Mouse (Mus musculus): ENCODE measurements around the gene 1700020N01Rik. TPM values are rescaled to one million over a fixed set of nuclear protein-coding genes. Genes with fewer than 3 reads are reported as not detected.

Gene 1700020N01Rik
- polyA plus RNA-seq, 1 experiment from 2014 or later, result not detected

DNA sequence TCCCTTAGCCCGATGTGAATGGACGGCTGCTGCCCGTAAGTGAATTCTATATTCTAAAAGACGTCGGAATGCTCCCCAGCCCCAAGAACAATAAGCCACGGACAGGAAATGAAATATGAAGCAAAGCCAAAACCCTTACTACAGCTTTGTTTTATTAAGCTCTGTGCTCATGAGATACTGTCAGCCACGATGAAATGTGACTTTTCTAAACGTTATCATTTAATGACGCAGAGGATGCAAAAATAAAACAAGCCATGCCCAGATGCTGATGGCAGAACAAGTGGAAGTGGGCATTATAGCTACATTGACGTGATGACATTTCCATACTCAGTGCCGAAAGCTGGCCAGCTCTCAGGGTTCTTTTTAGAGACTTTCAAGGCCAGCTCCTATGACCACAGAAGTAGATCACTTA is 76.8 kb downstream of the 1700020N01Rik start:
- no peak for DNase-seq (ENCODE audit: low read depth, low spot score)
- no peak for TF ChIP-seq CTCF (IDR thresholded peaks at IDR 0.05)

DNA sequence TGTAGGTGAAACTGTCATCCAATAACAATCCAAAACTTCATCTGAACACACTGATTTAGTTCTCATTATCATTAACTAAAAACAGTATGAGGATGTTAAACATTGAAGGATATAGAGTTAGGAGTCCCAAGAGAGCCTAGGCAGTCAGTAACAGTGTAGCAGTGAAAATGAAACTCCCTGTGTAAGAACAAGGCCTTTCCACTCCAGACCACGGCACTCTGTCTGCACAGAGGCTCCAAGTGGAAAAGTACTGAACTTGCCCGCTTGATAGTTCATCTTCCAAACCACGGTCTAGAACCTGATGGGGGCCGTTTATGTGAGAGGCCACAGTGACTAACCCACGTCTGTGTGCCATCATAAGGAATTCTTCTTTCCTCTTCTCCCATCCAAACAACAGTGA is 77.2 kb downstream of the 1700020N01Rik start:
- in situ Hi-C loops (cut with MboI; ENCODE audit: low pct_unique_long_range_greater_than_20kb), result no loop called here
- no peaks in the 10 kb centered on the region for H3K27me3 ChIP-seq
- TF ChIP-seq CTCF (IDR thresholded peaks at IDR 0.05), result no peak
- ChIA-PET POLR2A (no interaction called here), CTCF (no interaction called here)
- ATAC-seq (no peak), DNase-seq (ENCODE audit: low read depth, low spot score) (no peak)

More for the DNA sequence above, 76.8 kb downstream of the 1700020N01Rik start:
- ChIA-PET CTCF (no interaction called here), POLR2A (no interaction called here)
- in situ Hi-C loops (cut with MboI; ENCODE audit: low pct_unique_long_range_greater_than_20kb), result no loop called here
- ATAC-seq, result no peak
- no peaks in the 10 kb centered on the region for H3K27me3 ChIP-seq

Other genes with a start within 250 kb of the 1700020N01Rik start
- 0.04 TPM for gene Aldh8a1, start 215.9 kb upstream of the 1700020N01Rik start, polyA plus RNA-seq (2021)

Measured in Patski (cell line).